Mouse (Mus musculus) liver, embryonic 13.5 days (tissue): ENCODE measurements at regions not wholly inside any gene's neighbourhood (a gene's known extent, or its start where the extent isn't known, plus 50 kb on each side); places are given as distances from the start of the nearest gene placed in this dataset.

ENCODE experiments used
- ATAC-seq: fragments of 200-750 bp; cut with Nextera tagmentation; 2 replicates; pipeline ENCODE4 v1.8.0; 2017; ENCODE audit warnings: low read depth, mild to moderate bottlenecking, moderate number of reproducible peaks, moderate library complexity
- DNase-seq: peaks from one replicate; pipeline ENCODE4 v3.0.0; 2022
- H3K27ac ChIP-seq: fragments of 300-500 bp; sonication (generic); 2 replicates; pipeline ENCODE4 v1.5.1; 2015; ENCODE audit warnings: moderate library complexity, mild to moderate bottlenecking, inconsistent platforms
- H3K27me3 ChIP-seq: fragments of 300-500 bp; sonication (generic); 2 replicates; pipeline ENCODE4 v1.6.1; 2015; ENCODE audit warnings: mild to moderate bottlenecking, inconsistent platforms
- H3K36me3 ChIP-seq: fragments of 300-500 bp; sonication (generic); 2 replicates; pipeline ENCODE4 v1.6.1; 2015; ENCODE audit warnings: mild to moderate bottlenecking, inconsistent platforms
- H3K4me1 ChIP-seq: fragments of 300-500 bp; sonication (generic); replicated peaks from 2 replicates; pipeline ENCODE4 v1.6.1; 2015; ENCODE audit warnings: inconsistent platforms
- H3K4me2 ChIP-seq: fragments of 300-500 bp; sonication (generic); 2 replicates; pipeline ENCODE4 v1.6.1; 2015; ENCODE audit warnings: inconsistent platforms, mild to moderate bottlenecking, moderate library complexity
- H3K4me3 ChIP-seq: fragments of 300-500 bp; sonication (generic); replicated peaks from 2 replicates; pipeline ENCODE4 v1.5.1; 2015; ENCODE audit warnings: mild to moderate bottlenecking, inconsistent platforms
- H3K9ac ChIP-seq: fragments of 300-500 bp; sonication (generic); 2 replicates; pipeline ENCODE4 v1.6.1; 2015; ENCODE audit warnings: mild to moderate bottlenecking, inconsistent platforms
- H3K9me3 ChIP-seq: fragments of 300-500 bp; sonication (generic); replicated peaks from 2 replicates; pipeline ENCODE4 v1.6.1; 2016; ENCODE audit warnings: inconsistent platforms
- WGBS: fragments of 180-500 bp; shearing (Covaris S2); methylation state at CpG from one replicate; pipeline ENCODE4 v1.1.7; 2015; ENCODE audit not compliant: insufficient replicate concordance; 5-methylcytosine and 5-hydroxymethylcytosine counted together

GRCm38 (mm10) chr6:127835666-127836065 lies 51.7 kb upstream of the Tspan11 start:
- Histone ChIP-seq H3K4me2 (no peak overlapping the region), H3K36me3 (no peaks in the 10 kb centered on the region), H3K4me1 (no peaks in the 10 kb centered on the region), H3K4me3 (no peak overlapping the region), H3K27ac (no peak overlapping the region), H3K9me3 (no peaks in the 10 kb centered on the region), H3K27me3 (no peaks in the 10 kb centered on the region), H3K9ac (no peak overlapping the region)
- ATAC-seq (no peak), DNase-seq (no peak)
- 67% methylated on average over 5 of the region's 5 CpGs for WGBS

- no peak overlapping the region for H3K9ac ChIP-seq
- WGBS, result 46% methylated on average over 5 of the region's 5 CpGs
- H3K27me3 ChIP-seq, result no peaks in the 10 kb centered on the region
- H3K36me3 ChIP-seq, result no peaks in the 10 kb centered on the region
- no peak overlapping the region for H3K27ac ChIP-seq
- no peaks in the 10 kb centered on the region for H3K9me3 ChIP-seq
- no peaks in the 10 kb centered on the region; the same call in 1 of the 2 replicates for H3K4me1 ChIP-seq
- H3K4me3 ChIP-seq, result no peak overlapping the region
- H3K4me2 ChIP-seq, result no peak overlapping the region
- DNase-seq, result no peak
- ATAC-seq, result no peak
Observed at GRCm38 (mm10) chr6:127828344-127828743, 59.0 kb upstream of the Tspan11 start.

GRCm38 (mm10) chr6:127825503-127825902 lies 56.2 kb upstream of the Prmt8 start:
- H3K36me3 ChIP-seq, result no peaks in the 10 kb centered on the region
- DNase-seq (no peak), ATAC-seq (no peak)
- H3K27me3 ChIP-seq, result no peaks in the 10 kb centered on the region
- H3K4me2 ChIP-seq, result no peak overlapping the region
- H3K27ac ChIP-seq, result no peak overlapping the region
- no peaks in the 10 kb centered on the region; the same call in 1 of the 2 replicates for H3K4me1 ChIP-seq
- no peaks in the 10 kb centered on the region for H3K9me3 ChIP-seq
- H3K4me3 ChIP-seq, result no peak overlapping the region
- H3K9ac ChIP-seq, result no peak overlapping the region
- WGBS, result 27% methylated on average over 5 of the region's 5 CpGs

DNA sequence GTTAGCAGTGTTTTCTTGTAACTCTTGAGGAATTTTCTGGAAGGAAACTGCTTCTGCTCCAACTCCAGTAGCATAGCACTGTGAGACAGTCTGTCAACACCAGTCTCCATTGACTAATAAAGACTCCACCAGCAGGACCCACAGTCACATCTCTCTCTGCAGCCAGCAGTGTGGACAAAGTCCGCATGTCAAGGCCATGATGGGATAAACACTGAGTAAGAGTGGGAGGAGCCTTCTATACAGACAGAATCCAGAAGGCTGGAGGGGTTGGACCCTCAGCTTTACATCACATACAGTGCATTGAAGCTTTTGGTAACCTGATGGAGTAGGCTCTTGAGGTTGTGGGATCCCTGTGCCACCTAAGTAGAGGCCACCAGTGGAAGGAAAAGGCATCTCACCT lies 54.4 kb upstream of the Prmt8 start:
- H3K4me2 ChIP-seq, result no peak overlapping the region
- H3K36me3 ChIP-seq, result no peaks in the 10 kb centered on the region
- H3K4me1 ChIP-seq, result no peaks in the 10 kb centered on the region; the same call in 1 of the 2 replicates
- DNase-seq (no peak), ATAC-seq (peak; percentile 75)
- H3K4me3 ChIP-seq, result no peak overlapping the region
- no peak overlapping the region for H3K27ac ChIP-seq
- 57% methylated on average over 1 of the region's 1 CpGs for WGBS
- H3K9me3 ChIP-seq, result no peaks in the 10 kb centered on the region
- H3K9ac ChIP-seq, result no peak overlapping the region
- H3K27me3 ChIP-seq, result no peaks in the 10 kb centered on the region

DNA sequence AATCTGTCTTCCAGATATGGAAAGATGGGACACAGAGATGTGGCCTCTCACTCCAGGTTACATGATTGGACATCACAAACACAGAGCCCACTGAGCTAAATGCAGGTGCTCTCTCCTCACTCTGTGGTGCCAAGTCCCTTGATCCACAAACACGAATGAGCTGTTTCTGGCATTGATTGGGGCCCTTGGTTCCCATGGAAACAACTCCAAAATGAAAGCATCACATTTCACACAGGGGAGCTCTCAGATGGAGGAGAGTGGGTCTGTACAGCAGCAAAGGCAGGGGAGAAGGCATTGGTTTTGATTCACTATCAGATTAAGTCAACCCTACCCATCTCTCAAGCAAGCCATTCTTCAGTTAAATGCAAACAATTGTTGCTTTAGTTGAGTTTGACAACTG lies 51.3 kb upstream of the Prmt8 start:
- 17% methylated on average over 1 of the region's 1 CpGs for WGBS

More for the DNA sequence above, 51.3 kb upstream of the Prmt8 start:
- Histone ChIP-seq H3K36me3 (no peaks in the 10 kb centered on the region), H3K9ac (no peak overlapping the region), H3K4me1 (no peaks in the 10 kb centered on the region; the same call in 1 of the 2 replicates), H3K27me3 (no peaks in the 10 kb centered on the region), H3K4me2 (no peak overlapping the region), H3K27ac (no peak overlapping the region), H3K9me3 (no peaks in the 10 kb centered on the region), H3K4me3 (no peak overlapping the region)
- DNase-seq (no peak), ATAC-seq (no peak)
